Mouse (Mus musculus) adrenal gland, postnatal 4 days (tissue): ENCODE measurements around the gene P2rx4. TPM values are rescaled to one million over a fixed set of nuclear protein-coding genes. Genes with fewer than 3 reads are reported as not detected.

Source experiments
- DNase-seq, 2 experiments: peaks; one replicate each; pipeline ENCODE4 v3.0.0; 2021 to 2022; ENCODE audit warnings: low spot score in 2 of 2, mixed read lengths in 2 of 2
- total RNA-seq, 2 experiments: library from RNA; stranded (reverse); gene quantifications; 2 replicates each; pipeline ENCODE4 v1.2.3; 2021

Gene P2rx4
- total RNA-seq, 2 experiments from 2014 or later = 32.9 to 44.8 TPM

DNA sequence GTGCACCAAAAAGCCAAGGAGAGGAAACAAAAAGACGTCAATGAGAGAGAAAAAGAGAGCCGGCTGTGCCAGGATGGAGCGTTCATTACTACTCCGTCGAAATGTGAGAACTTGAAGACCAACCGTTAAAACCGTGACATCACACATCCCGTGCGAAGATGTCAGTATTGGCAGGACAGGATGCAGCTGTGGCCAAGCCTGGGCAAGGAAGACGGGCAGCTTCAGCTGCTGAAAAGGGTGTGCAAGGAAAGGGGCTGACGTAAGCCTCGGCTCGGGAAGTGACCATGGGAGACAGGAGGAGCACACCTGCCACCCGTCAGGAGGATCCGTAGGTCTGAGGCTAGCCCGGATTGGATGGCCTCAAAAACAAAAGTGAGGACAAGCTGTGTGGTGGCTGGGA, 47.1 kb downstream of the P2rx4 start:
- DNase-seq = no peak

DNA sequence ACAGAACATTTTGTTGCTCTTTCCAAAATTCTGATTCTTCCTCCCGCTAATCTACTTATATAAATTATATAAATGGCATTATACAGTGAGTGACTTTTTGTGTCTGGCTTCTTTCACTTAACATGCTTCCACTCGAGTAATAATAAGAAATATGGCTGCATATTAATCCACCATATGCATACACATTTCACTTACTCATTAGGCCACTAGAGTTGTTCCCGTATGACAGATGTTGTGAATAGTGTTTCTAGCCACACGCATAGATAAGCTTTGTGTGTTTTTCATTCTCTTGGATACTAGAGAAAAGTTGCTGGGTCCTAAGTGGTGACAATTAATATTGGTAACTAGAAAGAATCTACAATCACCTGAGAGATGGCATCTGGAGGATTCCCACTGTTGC, 48.3 kb downstream of the P2rx4 start:
- no peak for DNase-seq

DNA sequence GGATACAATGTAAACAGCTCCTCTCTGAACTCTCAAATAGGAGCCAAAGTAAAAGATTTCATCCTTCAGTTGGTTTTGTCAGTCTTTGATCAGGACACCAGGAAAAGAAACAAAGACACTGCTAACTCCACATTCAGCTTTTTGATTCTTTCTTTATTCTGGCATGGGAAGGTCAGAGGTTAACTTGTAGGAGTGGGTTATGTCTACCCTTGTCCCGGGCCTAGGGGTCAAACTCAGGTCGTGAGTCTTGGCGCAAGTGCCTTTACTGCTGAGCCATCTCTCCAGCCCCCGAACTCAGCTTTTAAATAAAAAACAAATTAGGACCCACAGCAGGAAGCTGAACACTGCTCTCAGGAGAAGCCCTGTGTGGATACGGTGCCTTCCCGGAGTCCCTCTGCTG, 48.8 kb downstream of the P2rx4 start:
- no peak for DNase-seq

DNA sequence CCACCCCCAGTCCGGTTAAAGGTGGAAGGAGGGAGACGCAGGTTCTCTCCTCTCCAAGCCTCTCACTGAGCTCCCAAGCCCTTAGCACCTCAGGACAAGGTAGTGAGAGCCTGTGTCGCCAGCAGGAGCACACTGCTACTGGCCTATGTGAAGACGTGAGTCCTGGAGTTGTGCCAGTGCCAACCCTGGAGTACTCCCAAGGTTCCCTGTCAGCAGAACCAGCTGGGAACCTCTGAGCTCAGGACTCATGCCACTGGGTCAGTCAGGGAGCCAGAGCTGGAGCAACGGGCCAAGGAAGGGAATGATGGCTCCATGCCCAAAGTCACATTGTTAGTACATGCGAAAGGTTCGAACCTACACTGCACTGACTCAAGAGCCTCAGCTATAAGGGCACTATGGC, 49.3 kb downstream of the P2rx4 start:
- no peak for DNase-seq

DNA sequence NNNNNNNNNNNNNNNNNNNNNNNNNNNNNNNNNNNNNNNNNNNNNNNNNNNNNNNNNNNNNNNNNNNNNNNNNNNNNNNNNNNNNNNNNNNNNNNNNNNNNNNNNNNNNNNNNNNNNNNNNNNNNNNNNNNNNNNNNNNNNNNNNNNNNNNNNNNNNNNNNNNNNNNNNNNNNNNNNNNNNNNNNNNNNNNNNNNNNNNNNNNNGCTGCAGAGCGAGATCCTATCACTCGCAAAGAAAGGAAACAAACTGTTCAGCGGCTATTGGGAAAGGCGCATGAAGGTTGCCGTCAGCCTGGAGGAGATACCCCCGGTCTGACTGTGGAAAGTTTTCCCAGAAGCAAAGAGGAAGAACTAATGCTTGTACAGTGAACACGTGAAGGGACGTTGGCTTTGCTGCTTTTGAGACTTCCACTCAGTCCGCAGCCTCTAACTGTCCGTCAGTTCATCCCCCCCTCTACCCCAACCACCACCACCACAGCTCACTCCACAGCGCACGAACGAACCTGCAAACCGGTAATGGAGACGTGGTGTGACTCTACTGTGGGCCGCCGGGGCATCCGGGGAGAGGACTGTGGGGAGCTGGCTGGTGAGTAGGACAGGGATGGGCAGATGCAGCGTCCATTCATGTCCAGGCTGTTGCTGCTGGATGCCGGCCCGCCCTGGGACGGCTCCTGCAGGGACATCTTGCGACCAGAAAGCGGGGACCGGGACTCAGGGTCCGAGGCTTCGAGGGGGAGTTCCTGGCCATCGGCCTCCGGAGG, 56.1 kb downstream of the P2rx4 start:
- DNase-seq = no peak

DNA sequence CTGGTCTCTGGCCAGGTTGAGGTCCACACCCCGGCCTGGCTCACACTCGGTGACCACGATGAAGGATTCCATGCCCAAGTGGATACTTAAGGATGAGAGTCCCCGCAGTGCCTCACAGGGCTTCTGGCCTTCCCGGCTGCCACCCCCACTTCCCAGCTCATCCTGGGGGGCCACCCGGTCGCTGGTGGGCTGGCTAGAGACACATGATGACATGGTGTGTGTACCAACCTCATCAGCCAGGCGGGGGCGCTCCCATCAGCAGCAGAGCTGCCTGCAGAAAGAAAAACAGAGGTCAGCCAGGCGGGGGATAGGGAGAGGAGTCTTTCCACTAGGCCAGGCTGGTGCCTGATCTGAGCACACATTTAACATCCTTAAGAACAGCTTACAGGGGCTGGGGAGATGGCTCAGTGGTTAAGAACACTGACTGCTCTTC, 56.7 kb downstream of the P2rx4 start:
- no peak for DNase-seq

DNA sequence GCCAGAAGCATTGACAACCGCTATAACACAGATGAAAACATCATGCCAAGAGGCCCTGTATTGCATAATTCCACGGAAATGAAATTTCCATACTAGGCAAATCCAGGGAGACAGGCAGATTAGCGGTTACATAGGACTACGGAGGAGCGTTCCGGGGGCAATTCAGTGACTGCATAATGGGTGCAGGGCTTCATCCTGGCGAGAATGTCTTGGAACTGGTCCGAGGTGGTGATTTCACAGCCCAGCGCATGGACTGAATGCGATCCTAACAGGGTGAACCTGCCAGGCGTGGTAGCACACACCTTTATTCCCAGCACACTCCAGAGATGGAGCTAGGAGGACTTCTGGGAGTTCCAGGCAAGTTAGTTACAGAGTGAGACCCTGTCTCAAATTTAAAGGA, 59.9 kb downstream of the P2rx4 start:
- no peak for DNase-seq

DNA sequence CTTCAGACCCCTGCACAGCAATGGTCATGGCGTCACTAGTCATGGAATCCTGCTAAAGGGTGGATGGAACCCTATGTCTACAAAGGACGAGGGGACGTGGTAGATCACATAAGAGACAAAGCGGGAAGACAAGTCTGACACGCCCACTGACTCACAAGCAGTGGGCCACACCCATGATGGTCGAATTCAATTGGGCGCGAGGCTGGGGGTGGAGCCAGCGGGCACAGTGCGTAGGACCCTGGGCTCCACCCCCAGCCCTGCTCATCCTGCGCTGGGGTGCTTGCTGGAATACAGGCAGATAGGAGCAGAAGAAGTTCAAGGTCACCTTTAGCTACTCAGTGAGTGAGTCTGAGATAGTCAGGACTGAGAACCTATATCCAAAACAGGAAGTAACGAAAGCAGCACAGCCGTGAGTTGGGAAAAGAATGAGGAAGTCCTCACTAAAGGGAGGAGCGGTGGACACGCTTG, 61.8 kb downstream of the P2rx4 start:
- DNase-seq = no peak

DNA sequence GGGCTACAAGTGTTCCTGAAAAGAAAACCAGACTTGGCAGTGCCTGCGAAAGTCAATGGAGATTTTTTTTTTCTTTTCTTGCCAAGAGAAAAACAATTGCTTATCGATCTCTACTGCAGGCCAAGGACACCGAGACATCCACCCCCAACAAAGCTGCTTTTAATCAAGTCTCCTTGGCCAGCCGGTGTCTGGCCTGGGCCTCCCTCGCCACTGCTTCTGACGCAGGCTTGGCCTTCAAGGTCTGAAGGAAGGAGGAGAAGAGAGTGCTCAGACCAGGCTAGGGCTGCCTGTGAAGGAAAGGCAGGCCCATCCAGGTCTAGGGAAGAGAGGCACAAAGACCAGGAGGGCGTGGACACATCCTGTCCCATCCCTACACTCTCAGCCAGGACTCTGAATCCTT, 63.0 kb downstream of the P2rx4 start:
- DNase-seq = no peak

DNA sequence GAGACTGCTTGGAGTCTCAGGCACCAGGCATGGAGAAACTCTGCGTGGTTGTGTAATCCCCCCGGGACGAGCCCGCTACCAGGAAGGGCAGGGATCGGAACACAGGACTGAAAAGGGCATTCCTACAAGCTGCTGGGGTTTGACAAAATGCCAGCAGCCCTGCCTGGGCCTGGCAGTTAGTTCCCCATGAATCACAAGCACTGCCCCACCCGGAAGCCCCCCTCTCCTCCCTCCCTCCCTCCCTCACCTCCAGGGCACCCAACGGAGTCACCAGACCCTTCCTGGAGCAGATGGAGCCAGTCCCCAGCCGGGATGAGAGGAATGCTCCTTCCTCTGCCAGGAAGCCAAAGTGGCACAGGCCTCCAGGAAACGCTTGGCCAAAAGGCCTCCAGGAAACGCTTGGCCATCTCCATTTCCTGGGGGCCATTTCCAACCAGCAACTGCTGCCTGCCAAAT, 63.5 kb downstream of the P2rx4 start:
- peak; percentile 43 to 47 for DNase-seq

DNA sequence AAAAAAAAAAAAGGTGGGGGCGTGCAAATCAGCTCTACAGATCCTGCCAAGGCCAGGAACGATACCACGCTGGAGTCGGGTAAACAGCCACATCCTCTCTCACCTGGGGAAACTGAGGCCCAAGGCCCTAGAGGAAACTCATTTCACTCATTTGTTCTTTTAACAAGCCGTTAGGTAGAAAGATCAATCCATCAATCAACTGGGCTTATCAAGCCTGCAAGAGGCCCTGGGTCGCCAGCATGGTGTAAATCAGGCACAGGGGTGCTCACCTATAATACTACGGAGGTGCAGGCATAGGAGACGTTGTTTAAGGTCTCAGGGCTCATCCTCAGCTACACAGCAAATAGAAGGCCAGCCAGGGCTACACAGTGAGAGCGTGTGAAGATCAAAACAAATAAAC, 64.1 kb downstream of the P2rx4 start:
- no peak for DNase-seq

DNA sequence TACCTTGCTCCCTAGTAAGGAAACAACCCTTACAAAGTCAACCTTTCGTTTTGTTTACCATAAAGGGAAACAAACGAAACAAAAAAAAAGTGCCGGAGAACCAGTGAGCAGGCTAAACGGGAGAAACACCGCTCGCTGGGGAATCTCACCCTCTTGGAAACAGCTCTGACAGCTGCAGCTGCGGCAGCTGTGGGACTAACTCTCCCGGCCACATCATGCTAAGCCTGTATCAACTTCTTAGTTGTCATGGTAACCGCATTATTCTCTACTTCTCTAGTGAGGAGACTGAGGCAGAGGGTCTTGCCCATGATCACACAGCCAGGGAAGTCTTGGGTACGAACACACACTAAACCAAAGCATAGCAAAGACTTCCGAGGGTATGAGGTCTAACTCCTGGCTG, 66.4 kb downstream of the P2rx4 start:
- DNase-seq = no peak

DNA sequence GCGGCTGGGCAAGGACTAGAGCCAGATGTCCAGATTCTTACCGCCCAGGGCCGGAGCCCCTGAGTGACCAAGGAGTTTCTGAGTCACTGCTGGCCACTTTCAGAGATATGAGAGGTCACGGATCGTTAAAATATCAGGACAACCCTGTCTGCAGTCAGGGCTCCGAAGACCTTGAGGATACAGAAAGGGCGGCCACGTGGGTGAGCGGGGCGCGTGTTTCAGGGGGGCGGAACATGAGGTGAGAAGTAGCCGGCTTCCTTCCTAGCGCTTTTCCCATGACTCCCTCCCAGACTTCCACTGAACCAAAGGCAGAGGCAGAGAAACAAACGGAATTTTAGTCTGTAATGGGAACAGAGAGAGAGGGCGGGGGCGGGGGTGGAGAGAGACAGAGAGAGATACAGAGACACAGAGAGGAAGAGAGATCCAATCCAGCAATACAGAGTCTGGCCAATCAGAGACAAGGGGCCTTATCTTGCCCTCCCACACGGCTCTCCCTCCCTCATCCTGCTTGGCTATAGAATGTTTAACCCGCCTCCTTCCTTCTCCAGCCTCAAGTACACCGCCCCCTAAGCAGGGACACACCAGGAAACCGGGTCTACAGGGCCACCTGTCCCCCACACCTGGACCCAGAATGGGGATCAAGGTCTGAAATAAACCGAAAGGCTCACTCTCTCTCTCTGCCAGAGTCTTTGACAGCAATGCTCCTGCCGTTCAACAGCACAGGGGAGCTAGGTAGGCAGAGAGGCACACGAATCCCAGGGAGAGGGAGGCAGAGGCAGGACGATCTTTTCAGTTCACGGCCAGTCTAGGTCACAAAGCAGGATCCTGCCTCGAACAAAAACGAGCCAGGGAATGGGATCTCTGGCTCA, 67.6 kb downstream of the P2rx4 start:
- DNase-seq = no peak

DNA sequence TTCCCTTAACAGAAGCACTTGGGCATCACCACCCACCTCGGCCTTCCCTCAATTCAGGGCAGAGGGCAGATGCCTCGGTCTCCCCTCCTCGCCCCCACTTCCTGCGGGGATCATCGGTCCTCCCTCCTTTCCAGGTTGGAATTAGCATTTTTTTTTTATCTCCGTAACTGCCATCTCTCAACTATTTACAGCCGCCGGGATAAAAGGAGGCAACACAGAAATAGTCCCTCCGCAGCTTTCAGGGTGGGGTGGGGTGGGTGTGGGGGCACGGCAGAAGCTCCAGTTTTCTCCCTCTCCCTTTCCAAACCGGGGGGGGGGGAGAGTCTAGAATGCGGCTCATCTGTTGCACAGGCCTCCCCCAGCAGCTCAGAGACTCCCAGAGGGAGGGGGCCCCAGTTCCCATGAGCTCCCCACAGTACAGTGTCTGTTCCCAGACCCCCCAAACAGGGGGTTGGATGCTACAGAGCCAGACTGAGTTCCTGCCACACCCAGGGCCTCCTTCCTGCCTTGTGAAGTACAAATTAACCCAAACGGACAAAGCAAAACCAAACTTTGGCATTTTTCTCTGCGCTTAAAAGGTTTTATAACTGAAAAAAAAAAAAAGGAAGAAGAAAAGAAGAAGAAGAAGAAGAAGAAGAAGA, 68.4 kb downstream of the P2rx4 start:
- DNase-seq = no peak

DNA sequence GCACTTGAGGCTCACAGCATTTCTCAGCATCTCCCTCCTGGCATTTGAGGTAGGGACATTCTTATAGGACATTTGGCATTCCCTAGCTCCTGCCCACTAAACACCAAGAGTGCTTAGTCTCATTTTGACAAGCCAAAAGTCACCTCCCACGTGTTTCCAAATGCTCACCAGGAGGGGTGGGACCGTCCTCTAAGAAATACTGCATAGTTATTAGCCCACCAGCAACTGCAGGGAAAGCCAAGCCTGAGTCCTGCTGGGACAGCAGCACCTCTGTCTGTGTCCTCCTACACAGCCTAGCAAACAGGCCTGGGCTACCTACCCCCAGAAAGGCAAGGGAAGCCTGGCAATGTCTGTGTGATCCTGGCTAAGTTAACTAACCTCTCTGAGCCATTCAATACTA, 70.0 kb downstream of the P2rx4 start:
- no peak for DNase-seq

DNA sequence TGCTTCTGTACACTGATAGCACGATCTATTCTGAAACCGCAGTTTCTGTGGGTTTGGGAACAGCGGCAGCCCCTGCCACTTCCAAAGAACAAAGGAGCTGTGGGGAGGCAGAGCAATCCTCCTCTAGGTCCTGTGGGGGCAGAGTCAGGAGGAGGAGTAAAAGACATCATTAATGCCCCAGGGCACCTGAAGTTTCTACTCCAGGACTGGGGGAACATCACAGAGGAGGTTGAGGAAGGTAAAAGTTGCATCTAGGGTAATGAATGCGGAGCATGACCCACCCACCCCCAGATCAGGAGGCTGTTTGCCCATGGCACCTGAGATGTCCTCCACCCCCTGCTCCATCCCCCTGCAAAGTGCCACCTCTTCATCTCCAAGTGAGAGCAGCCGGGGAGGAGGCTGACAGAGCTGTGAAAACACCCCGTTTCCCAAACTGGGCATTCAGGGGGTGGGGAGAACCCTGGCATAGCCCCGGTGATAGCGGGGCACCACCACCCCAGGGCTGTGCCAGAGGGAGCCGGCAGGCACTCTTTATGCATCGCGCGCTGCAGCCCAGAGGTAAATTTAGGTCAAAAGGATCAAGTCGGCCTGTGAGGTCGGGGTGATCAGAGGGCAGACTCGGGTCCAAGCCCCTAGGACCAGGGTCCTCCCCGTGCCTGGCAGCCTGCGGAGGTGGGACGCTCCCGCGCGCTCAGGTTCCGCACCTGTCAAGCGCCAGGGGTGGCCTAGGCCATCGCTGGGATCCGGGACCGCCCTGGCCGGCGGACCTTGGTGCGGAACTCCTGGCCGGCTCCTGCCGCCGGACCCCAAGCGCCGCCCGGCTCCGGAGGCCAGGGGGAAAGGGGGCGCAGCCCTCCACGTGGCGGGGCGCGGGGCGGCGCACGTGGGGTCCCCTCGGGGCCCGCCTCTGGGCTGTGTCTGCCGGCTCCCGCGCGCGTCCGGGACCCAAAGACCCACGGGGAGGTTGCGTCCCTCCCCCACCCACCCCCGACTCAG, 71.2 kb downstream of the P2rx4 start:
- DNase-seq = no peak
